Mouse (Mus musculus) cerebellum, postnatal 14 days (tissue): ENCODE measurements around the gene Gpr87.
A peak's percentile ranks its signal among the peaks of the same experiment; 100 is the strongest.

ENCODE experiments used
- DNase-seq, 2 experiments: peaks; one replicate each; pipeline ENCODE4 v3.0.0; 2021; ENCODE audit warnings: mixed read lengths in 2 of 2

The Gpr87 gene

GRCm38 (mm10) chr3:59194938-59195337 lies at the start of gene Gpr87:
Gene Gpr87, minus strand, starts transcription at chr3:59195104.
- no peak for DNase-seq

- DNase-seq: peak; percentile 44 to 49
Measured at GRCm38 (mm10) chr3:59243384-59243783, 48.5 kb upstream of the Gpr87 start.

- DNase-seq: no peak
Measured at GRCm38 (mm10) chr3:59234878-59235277, 40.0 kb upstream of the Gpr87 start.

- no peak for DNase-seq
Measured at GRCm38 (mm10) chr3:59230912-59231311, 36.0 kb upstream of the Gpr87 start.

GRCm38 (mm10) chr3:59228730-59229551 lies 34.0 kb upstream of the Gpr87 start:
- DNase-seq: no peak

GRCm38 (mm10) chr3:59227696-59228095 lies 32.8 kb upstream of the Gpr87 start:
- DNase-seq: no peak

GRCm38 (mm10) chr3:59225411-59225810 lies 30.5 kb upstream of the Gpr87 start:
- no peak for DNase-seq

- DNase-seq: no peak
Measured at GRCm38 (mm10) chr3:59222303-59222702, 27.4 kb upstream of the Gpr87 start.

GRCm38 (mm10) chr3:59219326-59219725 lies 24.4 kb upstream of the Gpr87 start:
- DNase-seq: no peak

GRCm38 (mm10) chr3:59217211-59217610 lies 22.3 kb upstream of the Gpr87 start:
- DNase-seq: no peak

- DNase-seq: no peak
Measured at GRCm38 (mm10) chr3:59212404-59212803, 17.5 kb upstream of the Gpr87 start.

GRCm38 (mm10) chr3:59211784-59212183 lies 16.9 kb upstream of the Gpr87 start:
- DNase-seq: no peak

GRCm38 (mm10) chr3:59210727-59211126 lies 15.8 kb upstream of the Gpr87 start, which contains the start of gene P2ry13:
Gene P2ry13, minus strand, starts transcription at chr3:59210882.
- DNase-seq: no peak

- DNase-seq: no peak
Measured at GRCm38 (mm10) chr3:59210089-59210488, 15.2 kb upstream of the Gpr87 start.

GRCm38 (mm10) chr3:59208650-59209548 lies 14.0 kb upstream of the Gpr87 start:
- DNase-seq: peak; percentile 71 to 85

- DNase-seq: no peak
Measured at GRCm38 (mm10) chr3:59205941-59206340, 11.0 kb upstream of the Gpr87 start.

- no peak for DNase-seq
Measured at GRCm38 (mm10) chr3:59204719-59205503, 10.0 kb upstream of the Gpr87 start.

GRCm38 (mm10) chr3:59203802-59204520 lies 9.1 kb upstream of the Gpr87 start:
- no peak for DNase-seq

- peak; percentile 30 to 35 for DNase-seq
Measured at GRCm38 (mm10) chr3:59197329-59197948, 2.5 kb upstream of the Gpr87 start.

- DNase-seq: no peak
Measured at GRCm38 (mm10) chr3:59194099-59194498, 805 bp downstream of the Gpr87 start.

GRCm38 (mm10) chr3:59191674-59192073 lies 3.2 kb downstream of the Gpr87 start:
- DNase-seq: no peak

GRCm38 (mm10) chr3:59187336-59187735 lies 7.6 kb downstream of the Gpr87 start:
- DNase-seq: no peak
